ENCODE assay signal across 8 mouse cellular contexts in genomic region chr10:60779628-60780027, GRCm38 (mm10). TPM values are rescaled to one million over a fixed set of nuclear protein-coding genes. Genes with fewer than 3 reads are reported as not detected.
A peak's percentile ranks its signal among the peaks of the same experiment; 100 is the strongest.
DNase-seq lines count a peak whose midpoint lies in the region; ATAC-seq lines count a peak whose summit lies in the region.

No protein-coding gene starts in this region.

- H3K9ac ChIP-seq in embryonic facial prominence, embryonic 11.5 days (replicated peaks; ENCODE audit: low read length), result no peak overlapping the region
- no peak overlapping the region for H3K9ac ChIP-seq in limb, embryonic 11.5 days (ENCODE audit: low read length)
- no peak overlapping the region for H3K9ac ChIP-seq in midbrain, embryonic 16.5 days (ENCODE audit: low read depth, low read length)

- no peak overlapping the region for H3K27ac ChIP-seq in embryonic facial prominence, embryonic 11.5 days (replicated peaks; ENCODE audit: low read depth, low read length)
- H3K27ac ChIP-seq in limb, embryonic 11.5 days (replicated peaks; ENCODE audit: low read depth, low read length), result no peak overlapping the region
- H3K27ac ChIP-seq in midbrain, embryonic 16.5 days (ENCODE audit: low read length), result no peak overlapping the region

- peak; percentile 85 for DNase-seq in 3T3-L1 (ENCODE audit: low read depth, low spot score)
- DNase-seq in adrenal gland, postnatal 25 days, result peak; percentile 79
- DNase-seq in embryonic facial prominence, embryonic 11.5 days (ENCODE audit: low spot score), result peak; percentile 89
- DNase-seq in heart, adult 18-20 months, result peak; percentile 74 to 90
- DNase-seq in kidney, adult 11 months, result peak; percentile 75
- peak; percentile 96 for DNase-seq in limb, embryonic 11.5 days (ENCODE audit: low spot score)
- DNase-seq in spleen, postnatal 4 days (ENCODE audit: low spot score in 2 of 2), result peak; percentile 50 to 86

- H3K27me3 ChIP-seq in embryonic facial prominence, embryonic 11.5 days (ENCODE audit: control insufficient read depth, insufficient read depth, low read length), result no peaks in the 10 kb centered on the region
- no peaks in the 10 kb centered on the region for H3K27me3 ChIP-seq in limb, embryonic 11.5 days (ENCODE audit: control insufficient read depth, insufficient read depth, low read length)
- H3K27me3 ChIP-seq in midbrain, embryonic 16.5 days (ENCODE audit: control insufficient read depth, insufficient read depth, low read depth, low read length), result no peaks in the 10 kb centered on the region

- no peaks in the 10 kb centered on the region for H3K9me3 ChIP-seq in embryonic facial prominence, embryonic 11.5 days (replicated peaks; ENCODE audit: control insufficient read depth, low read length)
- H3K9me3 ChIP-seq in limb, embryonic 11.5 days (ENCODE audit: control insufficient read depth, low read length), result no peaks in the 10 kb centered on the region
- H3K9me3 ChIP-seq in midbrain, embryonic 16.5 days (replicated peaks; ENCODE audit: control insufficient read depth, low read length, poor library complexity, severe bottlenecking), result no peaks in the 10 kb centered on the region

- no peak overlapping the region for H3K4me2 ChIP-seq in embryonic facial prominence, embryonic 11.5 days (ENCODE audit: low read depth, low read length)
- no peak overlapping the region for H3K4me2 ChIP-seq in limb, embryonic 11.5 days (ENCODE audit: low read depth, severe bottlenecking)
- H3K4me2 ChIP-seq in midbrain, embryonic 16.5 days (ENCODE audit: low read length), result peak overlapping the region; percentile 37

- peak; percentile 56 for ATAC-seq in embryonic facial prominence, embryonic 11.5 days (replicated peaks; ENCODE audit: insufficient number of reproducible peaks, low FRiP score, low TSS enrichment, low read depth)
- ATAC-seq in limb, embryonic 11.5 days (ENCODE audit: insufficient number of reproducible peaks, low FRiP score, low TSS enrichment, low read depth), result 0 out of 2 replicates have a peak, but pooled peaks have one; percentile 29
- ATAC-seq in midbrain, embryonic 16.5 days, result peak; percentile 63

- WGBS in embryonic facial prominence, embryonic 11.5 days, result 9% methylated on average over 9 of the region's 9 CpGs
- WGBS in limb, embryonic 11.5 days, result 10% methylated on average over 9 of the region's 9 CpGs
- 8% methylated on average over 9 of the region's 9 CpGs for whole genome bisulfite sequencing in midbrain, embryonic 16.5 days

- no peak overlapping the region for H3K4me3 ChIP-seq in embryonic facial prominence, embryonic 11.5 days (ENCODE audit: low read depth, low read length)
- no peak overlapping the region for H3K4me3 ChIP-seq in limb, embryonic 11.5 days (ENCODE audit: low read depth, low read length)
- H3K4me3 ChIP-seq in midbrain, embryonic 16.5 days (ENCODE audit: low read depth, low read length), result no peak overlapping the region

- H3K4me1 ChIP-seq in embryonic facial prominence, embryonic 11.5 days (ENCODE audit: control insufficient read depth, insufficient read depth, low read length), result no peaks in the 10 kb centered on the region; the same call in 1 of the 2 replicates
- H3K4me1 ChIP-seq in limb, embryonic 11.5 days (ENCODE audit: control insufficient read depth, insufficient read depth, low read length), result no peaks in the 10 kb centered on the region
- H3K4me1 ChIP-seq in midbrain, embryonic 16.5 days (ENCODE audit: control insufficient read depth, insufficient read depth, low read length), result no peaks in the 10 kb centered on the region; the same call in 1 of the 2 replicates

- H3K36me3 ChIP-seq in embryonic facial prominence, embryonic 11.5 days (replicated peaks; ENCODE audit: control insufficient read depth, insufficient read depth, low read depth, low read length), result no peaks in the 10 kb centered on the region
- H3K36me3 ChIP-seq in limb, embryonic 11.5 days (ENCODE audit: control insufficient read depth, insufficient read depth, low read length), result peaks cover 4% of the 10 kb centered on the region; the same call in 1 of the 2 replicates
- H3K36me3 ChIP-seq in midbrain, embryonic 16.5 days (ENCODE audit: control insufficient read depth, insufficient read depth, low read length), result no peaks in the 10 kb centered on the region

RNA-seq across cellular contexts. Expression of gene Slc29a3, which starts 27.0 kb away (rescaled TPM):
- 24.8 and 42.0 TPM in 2 replicates for total RNA-seq in adrenal gland, postnatal 25 days (2021)
- polyA plus RNA-seq in embryonic facial prominence, embryonic 11.5 days (2014; fragmentation: Nextera tagmentation; extraction: Ambion mirVana), result 7.0 and 8.2 TPM in 2 replicates
- 1 to 10 TPM; 3.1 to 5.5 TPM for total RNA-seq in heart, adult 18-20 months (2021)
- polyA plus RNA-seq in limb, embryonic 11.5 days (2014; fragmentation: Nextera tagmentation; extraction: Ambion mirVana), result 6.4 and 6.8 TPM in 2 replicates
- polyA plus RNA-seq in midbrain, embryonic 16.5 days (2015; fragmentation: Nextera tagmentation; extraction: Ambion mirVana), result 9.8 and 10.3 TPM in 2 replicates

RNA-seq across cellular contexts. Expression of gene Unc5b, which starts 51.8 kb away (rescaled TPM):
- 5.5 and 8.0 TPM in 2 replicates for total RNA-seq in adrenal gland, postnatal 25 days (2021)
- 4.0 and 4.7 TPM in 2 replicates for polyA plus RNA-seq in embryonic facial prominence, embryonic 11.5 days (2014; fragmentation: Nextera tagmentation; extraction: Ambion mirVana)
- total RNA-seq in heart, adult 18-20 months (2021), result 10 to 100 TPM in 1 of 2 experiments, 1 to 10 TPM in 1; 8.2 to 10.4 TPM
- polyA plus RNA-seq in limb, embryonic 11.5 days (2014; fragmentation: Nextera tagmentation; extraction: Ambion mirVana), result 10.2 and 10.6 TPM in 2 replicates
- 2.0 and 2.4 TPM in 2 replicates for polyA plus RNA-seq in midbrain, embryonic 16.5 days (2015; fragmentation: Nextera tagmentation; extraction: Ambion mirVana)
